Comparison of ENCODE assay signal across 10 mouse cellular contexts in genomic region chr9:68888670-68889069, GRCm38 (mm10).
DNase-seq lines count a peak whose midpoint lies in the region; ATAC-seq and TF ChIP-seq lines count a peak whose summit lies in the region.
"Had no signal": no experiment of that assay in that cellular context is flagged by ENCODE, and none has a peak within 500 bp of the region (broad histone marks: within the 10 kb centered on the region; RNA-seq: fewer than 3 reads in every experiment).

No protein-coding gene starts in this region.

- H3K4me2 ChIP-seq in hindbrain, postnatal 0 days (ENCODE audit: low read depth, low read length) = peak overlapping the region; percentile 43; the same call in 1 of the 2 replicates
- no peak overlapping the region for H3K4me2 ChIP-seq in hindbrain, embryonic 12.5 days (replicated peaks)

- 0 out of 2 replicates have a peak overlapping the region, but pooled peaks have one; percentile 12 for H3K27ac ChIP-seq in hindbrain, postnatal 0 days
- no peak overlapping the region for H3K27ac ChIP-seq in hindbrain, embryonic 12.5 days
- H3K27ac ChIP-seq in gastrocnemius, adult 2 months = peak overlapping the region; percentile 40; the same call in 1 of the 2 replicates
- H3K27ac ChIP-seq: liver, embryonic 14.5 days had no signal

- no peak overlapping the region for H3K4me3 ChIP-seq in hindbrain, postnatal 0 days (ENCODE audit: low read length)
- no peak overlapping the region for H3K4me3 ChIP-seq in hindbrain, embryonic 12.5 days
- peak overlapping the region; percentile 59 for H3K4me3 ChIP-seq in gastrocnemius, adult 2 months
- H3K4me3 ChIP-seq: erythroblast, embryonic 14.5 days had no signal

- 24% methylated on average over 8 of the region's 8 CpGs for WGBS in hindbrain, postnatal 0 days
- WGBS in hindbrain, embryonic 12.5 days = 47% methylated on average over 8 of the region's 8 CpGs

- intact Hi-C loops in gastrocnemius, adult 2 months (cut with DNase I) = no loop called here

- peak; percentile 85 for DNase-seq in hindbrain, postnatal 0 days (ENCODE audit: low spot score)
- DNase-seq in T-cell, adult 2 months (ENCODE audit: low spot score) = peak; percentile 26
- peak; percentile 78 for DNase-seq in gastrocnemius, adult 2 months
- peak; percentile 40 to 43 for DNase-seq in kidney, adult 8-10 months
- DNase-seq in lung, postnatal 14 days = peak; percentile 78
- peak; percentile 34 for DNase-seq in thymus, postnatal 14 days
- DNase-seq in right cerebral cortex, postnatal 36 days (ENCODE audit: low spot score in 2 of 2) = no peak

- H3K36me3 ChIP-seq in hindbrain, postnatal 0 days (ENCODE audit: insufficient read depth, low read length) = no peaks in the 10 kb centered on the region
- no peaks in the 10 kb centered on the region for H3K36me3 ChIP-seq in hindbrain, embryonic 12.5 days

- peaks cover 11% of the 10 kb centered on the region for H3K4me1 ChIP-seq in hindbrain, postnatal 0 days (ENCODE audit: insufficient read depth, low read length)
- H3K4me1 ChIP-seq in hindbrain, embryonic 12.5 days = peaks cover 6% of the 10 kb centered on the region

- H3K9me3 ChIP-seq in hindbrain, postnatal 0 days (ENCODE audit: low read length) = no peaks in the 10 kb centered on the region
- no peaks in the 10 kb centered on the region for H3K9me3 ChIP-seq in hindbrain, embryonic 12.5 days (replicated peaks)

- peak; percentile 74 for ATAC-seq in hindbrain, postnatal 0 days
- no peak for ATAC-seq in hindbrain, embryonic 12.5 days (ENCODE audit: low FRiP score)

- no peaks in the 10 kb centered on the region for H3K27me3 ChIP-seq in hindbrain, postnatal 0 days (ENCODE audit: insufficient read depth, low read length)
- H3K27me3 ChIP-seq in hindbrain, embryonic 12.5 days = no peaks in the 10 kb centered on the region

- TF ChIP-seq CTCF in hindbrain, postnatal 0 days (IDR thresholded peaks at IDR 0.05; ENCODE audit: low read depth) = no peak
- no peak for TF ChIP-seq CTCF in gastrocnemius, adult 2 months (IDR thresholded peaks at IDR 0.05)

- H3K9ac ChIP-seq in hindbrain, postnatal 0 days (replicated peaks; ENCODE audit: low read length) = no peak overlapping the region
- no peak overlapping the region for H3K9ac ChIP-seq in hindbrain, embryonic 12.5 days
- H3K9ac ChIP-seq: liver, embryonic 14.5 days had no signal

Comparison
In these comparisons a context has a peak if more than half of its experiments do, and no peak if none do; other contexts are left out.
1. DNase-seq: peak in hindbrain, postnatal 0 days (single experiment), T-cell, adult 2 months (single experiment), gastrocnemius, adult 2 months (single experiment), kidney, adult 8-10 months (2 of 2), lung, postnatal 14 days (single experiment) and thymus, postnatal 14 days (single experiment); none in right cerebral cortex, postnatal 36 days (0 of 2).